Mouse (Mus musculus): Measurements from ENCODE around the gene Plcb1.

The Plcb1 gene

GRCm38 (mm10) chr2:134785970-134786855 is at the start of gene Plcb1:
Gene Plcb1, plus strand, starts transcription at chr2:134786067.
- DNase-seq (ENCODE audit: low spot score), result peak; percentile 72

- no peak for DNase-seq (ENCODE audit: low spot score)
Measured at GRCm38 (mm10) chr2:134755537-134755936, 30.3 kb upstream of the Plcb1 start.

GRCm38 (mm10) chr2:134756086-134756485 is 29.8 kb upstream of the Plcb1 start:
- DNase-seq (ENCODE audit: low spot score), result no peak

- no peak for DNase-seq (ENCODE audit: low spot score)
Measured at GRCm38 (mm10) chr2:134761029-134761428, 24.8 kb upstream of the Plcb1 start.

GRCm38 (mm10) chr2:134763406-134763990 is 22.4 kb upstream of the Plcb1 start:
- DNase-seq (ENCODE audit: low spot score), result no peak

- no peak for DNase-seq (ENCODE audit: low spot score)
Measured at GRCm38 (mm10) chr2:134764506-134764905, 21.4 kb upstream of the Plcb1 start.

GRCm38 (mm10) chr2:134779826-134780225 is 6.0 kb upstream of the Plcb1 start:
- peak; percentile 47 for DNase-seq (ENCODE audit: low spot score)

GRCm38 (mm10) chr2:134780316-134780715 is 5.6 kb upstream of the Plcb1 start:
- no peak for DNase-seq (ENCODE audit: low spot score)

GRCm38 (mm10) chr2:134786856-134787250 is 986 bp downstream of the Plcb1 start:
- no peak for DNase-seq (ENCODE audit: low spot score)

- no peak for DNase-seq (ENCODE audit: low spot score)
Measured at GRCm38 (mm10) chr2:134787336-134788095, 1.6 kb downstream of the Plcb1 start.

- no peak for DNase-seq (ENCODE audit: low spot score)
Measured at GRCm38 (mm10) chr2:134792926-134793325, 7.1 kb downstream of the Plcb1 start.

GRCm38 (mm10) chr2:134800226-134800625 is 14.4 kb downstream of the Plcb1 start:
- DNase-seq (ENCODE audit: low spot score), result no peak

- no peak for DNase-seq (ENCODE audit: low spot score)
Measured at GRCm38 (mm10) chr2:134816383-134816782, 30.5 kb downstream of the Plcb1 start.

- peak; percentile 52 for DNase-seq (ENCODE audit: low spot score)
Measured at GRCm38 (mm10) chr2:134817058-134817840, 31.4 kb downstream of the Plcb1 start.

GRCm38 (mm10) chr2:134821176-134821575 is 35.3 kb downstream of the Plcb1 start:
- DNase-seq (ENCODE audit: low spot score), result no peak

GRCm38 (mm10) chr2:134825645-134826044 is 39.8 kb downstream of the Plcb1 start:
- DNase-seq (ENCODE audit: low spot score), result no peak

- no peak for DNase-seq (ENCODE audit: low spot score)
Measured at GRCm38 (mm10) chr2:134826111-134827005, 40.5 kb downstream of the Plcb1 start.

GRCm38 (mm10) chr2:134827778-134828487 is 42.1 kb downstream of the Plcb1 start:
- no peak for DNase-seq (ENCODE audit: low spot score)

- DNase-seq (ENCODE audit: low spot score), result no peak
Measured at GRCm38 (mm10) chr2:134831861-134832260, 46.0 kb downstream of the Plcb1 start.

- no peak for DNase-seq (ENCODE audit: low spot score)
Measured at GRCm38 (mm10) chr2:134836097-134836496, 50.2 kb downstream of the Plcb1 start.

Data from left cerebral cortex, adult 11 months (tissue).